ENCODE assay signal across 8 mouse cellular contexts in the genomic region with DNA sequence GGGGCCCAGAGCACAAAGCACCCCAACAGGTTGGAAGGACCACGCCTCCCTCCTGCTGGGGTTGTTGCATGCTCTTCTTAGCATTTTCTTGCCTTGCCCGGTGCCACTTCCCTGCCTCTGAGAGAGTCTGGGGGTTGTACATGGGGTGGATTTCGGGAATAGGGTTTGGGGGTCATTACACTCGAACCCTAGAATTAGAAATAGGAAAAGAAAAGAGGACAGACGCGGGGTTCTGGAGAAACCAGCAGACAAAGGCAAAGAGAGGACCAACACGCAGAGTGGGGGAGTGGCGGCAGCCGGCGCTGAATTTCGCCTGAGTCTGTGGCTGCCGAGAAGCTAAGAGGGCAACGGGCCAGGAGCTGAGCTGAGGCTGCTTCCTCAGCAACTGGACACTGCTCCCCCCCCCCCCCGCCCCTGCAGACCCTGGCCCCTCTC. TPM values are rescaled to one million over a fixed set of nuclear protein-coding genes. Genes with fewer than 3 reads are reported as not detected.
DNase-seq lines count a peak whose midpoint lies in the region; ATAC-seq and TF ChIP-seq lines count a peak whose summit lies in the region.

No protein-coding gene starts in this region.

- peak overlapping the region; percentile 52 for H3K4me3 ChIP-seq in kidney, embryonic 14.5 days (ENCODE audit: low read length)
- H3K4me3 ChIP-seq in cortical plate, adult 2 months (ENCODE audit: insufficient read depth, low read length) = peak overlapping the region; percentile 18
- peak overlapping the region; percentile 55 for H3K4me3 ChIP-seq in heart, embryonic 16.5 days (ENCODE audit: low read length)
- peak overlapping the region; percentile 50 for H3K4me3 ChIP-seq in limb, embryonic 15.5 days
- peak overlapping the region; percentile 48 for H3K4me3 ChIP-seq in stomach, embryonic 15.5 days (replicated peaks)

- DNase-seq in kidney, adult 9 months = no peak
- no peak for DNase-seq in c-Kit-positive CD71-positive TER-119-positive erythroid progenitor cells, embryonic 14.5 days (ENCODE audit: low spot score)
- DNase-seq in frontal cortex, adult 2 months (ENCODE audit: extremely low spot score in 1 of 2, low spot score in 1 of 2) = no peak

- peak overlapping the region; percentile 56; the same call in 1 of the 2 replicates for H3K27ac ChIP-seq in kidney, embryonic 14.5 days (ENCODE audit: low read depth, low read length)
- no peak overlapping the region for H3K27ac ChIP-seq in cortical plate, adult 2 months (ENCODE audit: insufficient read depth, low read length)
- no peak overlapping the region for H3K27ac ChIP-seq in heart, embryonic 16.5 days (ENCODE audit: low read length)
- H3K27ac ChIP-seq in limb, embryonic 15.5 days = peak overlapping the region; percentile 34
- H3K27ac ChIP-seq in stomach, embryonic 15.5 days = peak overlapping the region; percentile 63; the same call in 1 of the 2 replicates

- H3K4me2 ChIP-seq in kidney, embryonic 14.5 days (replicated peaks; ENCODE audit: low read depth, low read length) = peak overlapping the region; percentile 92
- peak overlapping the region; percentile 91 for H3K4me2 ChIP-seq in heart, embryonic 16.5 days (ENCODE audit: low read depth, low read length)
- peak overlapping the region; percentile 96 for H3K4me2 ChIP-seq in limb, embryonic 15.5 days
- peak overlapping the region; percentile 92 for H3K4me2 ChIP-seq in stomach, embryonic 15.5 days

- H3K9ac ChIP-seq in kidney, embryonic 14.5 days (ENCODE audit: low read depth, low read length) = peak overlapping the region; percentile 62
- peak overlapping the region; percentile 53 for H3K9ac ChIP-seq in heart, embryonic 16.5 days (ENCODE audit: low read length)
- H3K9ac ChIP-seq in limb, embryonic 15.5 days = peak overlapping the region; percentile 54; the same call in 1 of the 2 replicates
- no peak overlapping the region for H3K9ac ChIP-seq in stomach, embryonic 15.5 days

- TF ChIP-seq CTCF in cortical plate, adult 2 months (IDR thresholded peaks at IDR 0.05; ENCODE audit: extremely low read depth, insufficient read depth, low read length) = no peak

- H3K4me1 ChIP-seq in kidney, embryonic 14.5 days (ENCODE audit: control insufficient read depth, insufficient read depth, low read length) = peaks cover 48% of the 10 kb centered on the region
- peaks cover 1% of the 10 kb centered on the region; the same call in 1 of the 2 replicates for H3K4me1 ChIP-seq in cortical plate, adult 2 months (ENCODE audit: control insufficient read depth, insufficient read depth, low read length)
- H3K4me1 ChIP-seq in heart, embryonic 16.5 days (ENCODE audit: control insufficient read depth, insufficient read depth, low read length) = peaks cover 48% of the 10 kb centered on the region
- H3K4me1 ChIP-seq in limb, embryonic 15.5 days = peaks cover 61% of the 10 kb centered on the region
- H3K4me1 ChIP-seq in stomach, embryonic 15.5 days = peaks cover 33% of the 10 kb centered on the region

- H3K27me3 ChIP-seq in kidney, embryonic 14.5 days (ENCODE audit: control insufficient read depth, insufficient read depth, low read length) = peaks cover 4% of the 10 kb centered on the region; the same call in 1 of the 2 replicates
- peaks cover 4% of the 10 kb centered on the region for H3K27me3 ChIP-seq in heart, embryonic 16.5 days (ENCODE audit: control insufficient read depth, insufficient read depth, low read length)
- peaks cover 15% of the 10 kb centered on the region for H3K27me3 ChIP-seq in limb, embryonic 15.5 days
- peaks cover 32% of the 10 kb centered on the region for H3K27me3 ChIP-seq in stomach, embryonic 15.5 days (replicated peaks)

- peak; percentile 58 for ATAC-seq in kidney, embryonic 14.5 days (ENCODE audit: low FRiP score, low TSS enrichment)
- no peak for ATAC-seq in heart, embryonic 16.5 days (replicated peaks; ENCODE audit: extremely low read depth, insufficient read depth, low FRiP score)
- 0 out of 2 replicates have a peak, but pooled peaks have one; percentile 20 for ATAC-seq in limb, embryonic 15.5 days (ENCODE audit: insufficient number of reproducible peaks, low FRiP score, low TSS enrichment, low read depth)
- ATAC-seq in stomach, embryonic 15.5 days (ENCODE audit: insufficient read depth, low FRiP score, low read depth) = 0 out of 2 replicates have a peak, but pooled peaks have one; percentile 3

- H3K36me3 ChIP-seq in kidney, embryonic 14.5 days (ENCODE audit: control insufficient read depth, insufficient read depth, low read length) = no peaks in the 10 kb centered on the region
- no peaks in the 10 kb centered on the region for H3K36me3 ChIP-seq in heart, embryonic 16.5 days (ENCODE audit: control insufficient read depth, insufficient read depth)
- no peaks in the 10 kb centered on the region for H3K36me3 ChIP-seq in limb, embryonic 15.5 days
- no peaks in the 10 kb centered on the region for H3K36me3 ChIP-seq in stomach, embryonic 15.5 days

- WGBS in kidney, embryonic 14.5 days = 2% methylated on average over 10 of the region's 14 CpGs
- WGBS in heart, embryonic 16.5 days = 1% methylated on average over 13 of the region's 14 CpGs
- WGBS in limb, embryonic 15.5 days = 2% methylated on average over 12 of the region's 14 CpGs
- 2% methylated on average over 13 of the region's 14 CpGs for WGBS in stomach, embryonic 15.5 days

- TF ChIP-seq POLR2A in cortical plate, adult 2 months (IDR thresholded peaks at IDR 0.05; ENCODE audit: extremely low read depth, insufficient read depth, low read length) = no peak

- no peaks in the 10 kb centered on the region for H3K9me3 ChIP-seq in kidney, embryonic 14.5 days (ENCODE audit: control insufficient read depth, low read length)
- no peaks in the 10 kb centered on the region for H3K9me3 ChIP-seq in heart, embryonic 16.5 days (replicated peaks; ENCODE audit: control insufficient read depth, low read length)
- no peaks in the 10 kb centered on the region for H3K9me3 ChIP-seq in limb, embryonic 15.5 days
- H3K9me3 ChIP-seq in stomach, embryonic 15.5 days = no peaks in the 10 kb centered on the region

RNA-seq across cellular contexts. Expression of gene Tns1, which starts 25.2 kb away (rescaled TPM):
- polyA plus RNA-seq in kidney, embryonic 14.5 days (2014; fragmentation: Nextera tagmentation; extraction: Ambion mirVana) = 40.1 and 59.2 TPM in 2 replicates
- 19.3 and 23.0 TPM in 2 replicates for polyA plus RNA-seq in cortical plate, adult 2 months (2012; rRNA removed)
- polyA plus RNA-seq in heart, embryonic 16.5 days (2015; fragmentation: Nextera tagmentation; extraction: Ambion mirVana) = 120 and 144 TPM in 2 replicates
- 59.9 and 65.2 TPM in 2 replicates for polyA plus RNA-seq in limb, embryonic 15.5 days (2015; fragmentation: Nextera tagmentation; extraction: Ambion mirVana)
- 34.5 and 40.3 TPM in 2 replicates for polyA plus RNA-seq in stomach, embryonic 15.5 days (2015; fragmentation: Nextera tagmentation; extraction: Ambion mirVana)
- polyA plus RNA-seq in frontal cortex, adult 2 months (2012; rRNA removed) = 22.4 and 25.7 TPM in 2 replicates

RNA-seq across cellular contexts. Expression of gene Rufy4, which starts 26.3 kb away (rescaled TPM):
- polyA plus RNA-seq in kidney, embryonic 14.5 days (2014; fragmentation: Nextera tagmentation; extraction: Ambion mirVana) = not detected in 2 replicates
- polyA plus RNA-seq in cortical plate, adult 2 months (2012; rRNA removed) = not detected in 2 replicates
- 0.45 and 0.91 TPM in 2 replicates for polyA plus RNA-seq in heart, embryonic 16.5 days (2015; fragmentation: Nextera tagmentation; extraction: Ambion mirVana)
- 0.35 and 0.84 TPM in 2 replicates for polyA plus RNA-seq in limb, embryonic 15.5 days (2015; fragmentation: Nextera tagmentation; extraction: Ambion mirVana)
- 0.23 and 0.43 TPM in 2 replicates for polyA plus RNA-seq in stomach, embryonic 15.5 days (2015; fragmentation: Nextera tagmentation; extraction: Ambion mirVana)
- 0.08 TPM in 2 replicates for polyA plus RNA-seq in frontal cortex, adult 2 months (2012; rRNA removed)

RNA-seq across cellular contexts. Expression of gene Cxcr2, which starts 54.8 kb away (rescaled TPM):
- polyA plus RNA-seq in kidney, embryonic 14.5 days (2014; fragmentation: Nextera tagmentation; extraction: Ambion mirVana) = 0.10 TPM in 1 of 2 replicates, not detected in the other
- not detected in 2 replicates for polyA plus RNA-seq in cortical plate, adult 2 months (2012; rRNA removed)
- 0.19 and 0.41 TPM in 2 replicates for polyA plus RNA-seq in heart, embryonic 16.5 days (2015; fragmentation: Nextera tagmentation; extraction: Ambion mirVana)
- polyA plus RNA-seq in limb, embryonic 15.5 days (2015; fragmentation: Nextera tagmentation; extraction: Ambion mirVana) = 0.45 and 0.51 TPM in 2 replicates
- 0.67 and 0.69 TPM in 2 replicates for polyA plus RNA-seq in stomach, embryonic 15.5 days (2015; fragmentation: Nextera tagmentation; extraction: Ambion mirVana)
- polyA plus RNA-seq in frontal cortex, adult 2 months (2012; rRNA removed) = 0.04 and 0.19 TPM in 2 replicates

Comparison
In these comparisons a context has a peak if more than half of its experiments do, and no peak if none do; other contexts are left out.
1. H3K27ac ChIP-seq: peak in kidney, embryonic 14.5 days (single experiment), limb, embryonic 15.5 days (single experiment) and stomach, embryonic 15.5 days (single experiment); none in cortical plate, adult 2 months (single experiment) and heart, embryonic 16.5 days (single experiment).
2. Peak in every context shown above with its lines, with median percentiles within 50 percentile points of each other: H3K4me2 ChIP-seq and H3K4me3 ChIP-seq.